Mouse (Mus musculus) kidney, adult 2 months (tissue): ENCODE measurements around the gene Slc26a9. TPM values are rescaled to one million over a fixed set of nuclear protein-coding genes. Genes with fewer than 3 reads are reported as not detected.

Experiments
- DNase-seq: peaks from one replicate; pipeline ENCODE4 v3.0.0; 2021
- H3K27ac ChIP-seq: fragments of 200-500 bp; 2 replicates; pipeline ENCODE4 v1.5.1; 2012; ENCODE audit warnings: low read depth, low read length, control low read depth, inconsistent platforms; ENCODE audit not compliant: insufficient read depth
- H3K27me3 ChIP-seq: fragments of 200-500 bp; replicated peaks from 2 replicates; pipeline ENCODE4 v1.6.1; 2012; ENCODE audit warnings: mild to moderate bottlenecking, moderate library complexity, low read length, inconsistent platforms; ENCODE audit not compliant: control insufficient read depth, insufficient read depth
- H3K36me3 ChIP-seq: fragments of 200-500 bp; 2 replicates; pipeline ENCODE4 v1.6.1; 2012; ENCODE audit warnings: mild to moderate bottlenecking, moderate library complexity, low read length, inconsistent platforms; ENCODE audit not compliant: control insufficient read depth, insufficient read depth
- H3K4me1 ChIP-seq: fragments of 200-500 bp; 2 replicates; pipeline ENCODE4 v1.6.1; 2011; ENCODE audit warnings: low read length; ENCODE audit not compliant: control insufficient read depth, insufficient read depth
- H3K4me3 ChIP-seq: fragments of 200-500 bp; 2 replicates; pipeline ENCODE4 v1.5.1; 2011; ENCODE audit warnings: mild to moderate bottlenecking, low read depth, low read length, control low read depth; ENCODE audit not compliant: insufficient read depth
- CTCF ChIP-seq: fragments of 200-500 bp; conservative IDR thresholded peaks from 2 replicates; pipeline ENCODE4 v1.5.1; 2011; ENCODE audit warnings: low read depth, mild to moderate bottlenecking, control low read depth, low read length, moderate library complexity, mixed read lengths; ENCODE audit not compliant: insufficient read depth, insufficient read length
- POLR2A ChIP-seq: fragments of 200-500 bp; IDR thresholded peaks from one replicate; pipeline ENCODE4 v1.6.1; 2011; ENCODE audit warnings: low read depth, low read length, control low read depth
- WGBS: fragments of 180-500 bp; shearing (Covaris S2); methylation state at CpG from one replicate; pipeline ENCODE4 v1.1.7; 2018; 5-methylcytosine and 5-hydroxymethylcytosine counted together
- polyA plus RNA-seq: library from polyadenylated mRNA; depleted of rRNA; stranded (reverse); fragments of >200 nt; gene quantifications from 2 replicates; pipeline ENCODE4 v1.2.3, GENCODE M21; 2012

Gene Slc26a9
- polyA plus RNA-seq, 1 experiment, result not detected

GRCm38 (mm10) chr1:131801071-131801470, 57.2 kb downstream of the Slc26a9 start:
- H3K4me3 ChIP-seq, result no peak overlapping the region
- no peak for TF ChIP-seq POLR2A
- TF ChIP-seq CTCF, result no peak
- no peak for DNase-seq
- H3K36me3 ChIP-seq, result no peaks in the 10 kb centered on the region
- no peaks in the 10 kb centered on the region; the same call in 1 of the 2 replicates for H3K4me1 ChIP-seq
- 94% methylated on average over 8 of the region's 8 CpGs for WGBS
- no peaks in the 10 kb centered on the region for H3K27me3 ChIP-seq
- H3K27ac ChIP-seq, result no peak overlapping the region

GRCm38 (mm10) chr1:131802652-131803051, 58.8 kb downstream of the Slc26a9 start:
- no peak overlapping the region for H3K4me3 ChIP-seq
- H3K36me3 ChIP-seq, result no peaks in the 10 kb centered on the region
- no peaks in the 10 kb centered on the region for H3K27me3 ChIP-seq
- H3K4me1 ChIP-seq, result no peaks in the 10 kb centered on the region
- H3K27ac ChIP-seq, result no peak overlapping the region
- no peak for DNase-seq
- TF ChIP-seq CTCF, result no peak
- TF ChIP-seq POLR2A, result no peak
- 81% methylated on average over 5 of the region's 5 CpGs for WGBS

- no peak overlapping the region for H3K27ac ChIP-seq
- H3K4me1 ChIP-seq, result no peaks in the 10 kb centered on the region
- 92% methylated on average over 3 of the region's 3 CpGs for WGBS
- no peaks in the 10 kb centered on the region for H3K27me3 ChIP-seq
- no peaks in the 10 kb centered on the region for H3K36me3 ChIP-seq
- TF ChIP-seq POLR2A (no peak), CTCF (no peak)
- no peak overlapping the region for H3K4me3 ChIP-seq
- no peak for DNase-seq
Observed at GRCm38 (mm10) chr1:131804166-131804565, 60.3 kb downstream of the Slc26a9 start.

GRCm38 (mm10) chr1:131808986-131809385, 65.2 kb downstream of the Slc26a9 start:
- TF ChIP-seq POLR2A (no peak), CTCF (no peak)
- 81% methylated on average over 1 of the region's 1 CpGs for WGBS
- no peak overlapping the region for H3K27ac ChIP-seq
- H3K4me3 ChIP-seq, result no peak overlapping the region
- DNase-seq, result no peak
- H3K36me3 ChIP-seq, result no peaks in the 10 kb centered on the region
- no peaks in the 10 kb centered on the region for H3K4me1 ChIP-seq
- no peaks in the 10 kb centered on the region for H3K27me3 ChIP-seq

GRCm38 (mm10) chr1:131809651-131810050, 65.8 kb downstream of the Slc26a9 start:
- DNase-seq, result no peak
- Histone ChIP-seq H3K27ac (no peak overlapping the region), H3K4me1 (no peaks in the 10 kb centered on the region), H3K4me3 (no peak overlapping the region), H3K36me3 (no peaks in the 10 kb centered on the region), H3K27me3 (no peaks in the 10 kb centered on the region)
- WGBS, result 86% methylated on average over 2 of the region's 2 CpGs
- no peak for TF ChIP-seq POLR2A
- TF ChIP-seq CTCF, result no peak

- Histone ChIP-seq H3K27ac (no peak overlapping the region), H3K27me3 (no peaks in the 10 kb centered on the region), H3K4me3 (no peak overlapping the region), H3K36me3 (no peaks in the 10 kb centered on the region), H3K4me1 (no peaks in the 10 kb centered on the region)
- no peak for DNase-seq
- TF ChIP-seq CTCF (no peak), POLR2A (no peak)
- WGBS, result 81% methylated on average over 1 of the region's 1 CpGs
Observed at GRCm38 (mm10) chr1:131811393-131811792, 67.6 kb downstream of the Slc26a9 start.

- no peak overlapping the region for H3K27ac ChIP-seq
- H3K4me3 ChIP-seq, result no peak overlapping the region
- H3K36me3 ChIP-seq, result no peaks in the 10 kb centered on the region
- TF ChIP-seq POLR2A (no peak), CTCF (no peak)
- H3K4me1 ChIP-seq, result no peaks in the 10 kb centered on the region
- 43% methylated on average over 9 of the region's 9 CpGs for WGBS
- no peak for DNase-seq
- H3K27me3 ChIP-seq, result no peaks in the 10 kb centered on the region
Observed at GRCm38 (mm10) chr1:131812006-131812405, 68.2 kb downstream of the Slc26a9 start.
